Mouse (Mus musculus) intestine, embryonic 15.5 days (tissue): Measurements from ENCODE around the gene Ankrd33. TPM values are rescaled to one million over a fixed set of nuclear protein-coding genes. Genes with fewer than 3 reads are reported as not detected.

Experiments
- ATAC-seq: fragments of 200-750 bp; cut with Nextera tagmentation; 2 replicates; pipeline ENCODE4 v1.8.0; 2017; ENCODE audit warnings: moderate TSS enrichment, moderate library complexity
- H3K27ac ChIP-seq: fragments of 300-500 bp; sonication (generic); 2 replicates; pipeline ENCODE4 v1.5.1; 2015; ENCODE audit warnings: mild to moderate bottlenecking, inconsistent platforms
- H3K27me3 ChIP-seq: fragments of 300-500 bp; sonication (generic); replicated peaks from 2 replicates; pipeline ENCODE4 v1.6.1; 2015; ENCODE audit warnings: inconsistent platforms
- H3K36me3 ChIP-seq: fragments of 300-500 bp; sonication (generic); 2 replicates; pipeline ENCODE4 v1.6.1; 2015; ENCODE audit warnings: inconsistent platforms
- H3K4me1 ChIP-seq: fragments of 300-500 bp; sonication (generic); replicated peaks from 2 replicates; pipeline ENCODE4 v1.6.1; 2015; ENCODE audit warnings: inconsistent platforms
- H3K4me2 ChIP-seq: fragments of 300-500 bp; sonication (generic); replicated peaks from 2 replicates; pipeline ENCODE4 v1.6.1; 2015; ENCODE audit warnings: mild to moderate bottlenecking, inconsistent platforms
- H3K4me3 ChIP-seq: fragments of 300-500 bp; sonication (generic); replicated peaks from 2 replicates; pipeline ENCODE4 v1.5.1; 2015; ENCODE audit warnings: inconsistent platforms
- H3K9ac ChIP-seq: fragments of 300-500 bp; sonication (generic); 2 replicates; pipeline ENCODE4 v1.6.1; 2015; ENCODE audit warnings: inconsistent platforms
- H3K9me3 ChIP-seq: fragments of 300-500 bp; sonication (generic); 2 replicates; pipeline ENCODE4 v1.6.1; 2016; ENCODE audit warnings: inconsistent platforms
- WGBS: fragments of 180-500 bp; shearing (Covaris S2); methylation state at CpG from one replicate; pipeline ENCODE4 v1.1.7; 2015; 5-methylcytosine and 5-hydroxymethylcytosine counted together
- polyA plus RNA-seq: library from polyadenylated mRNA; unstranded; fragments of >200 nt; fragmentation: Nextera tagmentation; extraction: Ambion mirVana; gene quantifications from 2 replicates; pipeline ENCODE4 v1.2.1, GENCODE M21; 2015

Ankrd33 gene
- not detected in 2 replicates for polyA plus RNA-seq

DNA sequence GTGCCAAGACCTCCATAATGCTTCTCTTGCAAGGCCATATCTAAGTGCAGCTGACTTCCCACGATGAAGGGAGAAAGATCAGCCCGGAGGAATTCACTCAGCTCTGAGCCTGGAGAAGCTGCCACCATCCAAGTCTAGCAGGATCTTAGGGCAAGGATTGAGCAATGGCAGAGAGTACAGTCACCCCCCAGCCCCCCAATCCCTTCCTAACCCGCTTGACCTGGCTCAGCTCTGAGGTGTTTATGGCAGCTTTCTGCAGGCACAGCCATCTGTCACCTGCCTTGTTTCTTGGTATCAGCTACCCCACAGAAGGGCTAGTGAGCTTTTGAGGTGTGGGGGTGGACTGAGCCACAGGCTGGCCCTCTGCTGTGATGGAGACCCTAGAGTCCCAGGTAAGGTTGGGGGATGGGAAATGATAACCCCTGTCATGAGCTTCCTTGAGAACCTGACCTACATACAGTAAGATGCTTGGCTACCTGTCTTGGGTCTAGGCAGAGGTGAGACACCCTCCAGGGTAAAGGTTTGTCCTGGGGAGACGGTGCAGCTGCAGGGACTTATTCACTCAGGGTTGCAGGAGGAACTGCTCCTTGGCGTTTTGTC lies at the start of gene Ankrd33:
Gene Ankrd33 (plus strand): TSS at position 245 of the 600 bp plus-strand sequence.
- H3K27ac ChIP-seq = no peak within 1 kb of the TSS
- H3K4me2 ChIP-seq = no peak within 1 kb of the TSS
- no peaks in the 10 kb centered on the region for H3K36me3 ChIP-seq
- peaks cover 15% of the 10 kb centered on the region for H3K4me1 ChIP-seq
- no peak for ATAC-seq
- no peaks in the 10 kb centered on the region for H3K9me3 ChIP-seq
- 73% methylated on average over 5 of the region's 5 CpGs for WGBS
- H3K9ac ChIP-seq = no peak within 1 kb of the TSS
- no peak within 1 kb of the TSS for H3K4me3 ChIP-seq
- H3K27me3 ChIP-seq = no peaks in the 10 kb centered on the region

DNA sequence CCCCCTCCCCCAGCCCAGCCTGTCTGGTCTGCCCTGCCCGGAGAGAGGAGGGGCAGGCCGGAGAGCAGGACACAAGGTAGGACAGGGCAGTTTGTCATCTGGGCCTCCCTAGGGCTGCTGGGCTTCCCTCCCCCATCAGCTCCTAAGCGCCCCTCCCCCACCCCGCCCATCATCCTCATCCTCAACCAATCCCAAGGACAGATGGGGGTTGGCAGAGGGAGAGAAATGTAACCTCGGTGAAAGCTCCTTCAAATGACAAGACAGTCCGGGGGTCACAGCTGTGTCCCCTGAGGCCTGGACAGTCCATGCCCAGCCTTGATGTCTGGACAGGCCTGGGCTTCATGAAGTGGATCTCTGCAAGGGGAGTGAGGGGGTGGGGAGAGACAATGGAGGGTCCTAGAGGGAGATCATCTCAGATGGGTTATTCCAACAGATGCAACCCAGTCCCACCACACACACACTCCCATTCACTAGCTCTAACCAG lies 49.1 kb upstream of the Ankrd33 start:
- Histone ChIP-seq H3K9ac (peak overlapping the region; percentile 8; the same call in 1 of the 2 replicates), H3K4me3 (no peak overlapping the region), H3K4me2 (no peak overlapping the region), H3K27ac (no peak overlapping the region), H3K36me3 (no peaks in the 10 kb centered on the region), H3K27me3 (no peaks in the 10 kb centered on the region), H3K9me3 (no peaks in the 10 kb centered on the region), H3K4me1 (peaks cover 65% of the 10 kb centered on the region)
- ATAC-seq = no peak
- 40% methylated on average over 6 of the region's 6 CpGs for WGBS

DNA sequence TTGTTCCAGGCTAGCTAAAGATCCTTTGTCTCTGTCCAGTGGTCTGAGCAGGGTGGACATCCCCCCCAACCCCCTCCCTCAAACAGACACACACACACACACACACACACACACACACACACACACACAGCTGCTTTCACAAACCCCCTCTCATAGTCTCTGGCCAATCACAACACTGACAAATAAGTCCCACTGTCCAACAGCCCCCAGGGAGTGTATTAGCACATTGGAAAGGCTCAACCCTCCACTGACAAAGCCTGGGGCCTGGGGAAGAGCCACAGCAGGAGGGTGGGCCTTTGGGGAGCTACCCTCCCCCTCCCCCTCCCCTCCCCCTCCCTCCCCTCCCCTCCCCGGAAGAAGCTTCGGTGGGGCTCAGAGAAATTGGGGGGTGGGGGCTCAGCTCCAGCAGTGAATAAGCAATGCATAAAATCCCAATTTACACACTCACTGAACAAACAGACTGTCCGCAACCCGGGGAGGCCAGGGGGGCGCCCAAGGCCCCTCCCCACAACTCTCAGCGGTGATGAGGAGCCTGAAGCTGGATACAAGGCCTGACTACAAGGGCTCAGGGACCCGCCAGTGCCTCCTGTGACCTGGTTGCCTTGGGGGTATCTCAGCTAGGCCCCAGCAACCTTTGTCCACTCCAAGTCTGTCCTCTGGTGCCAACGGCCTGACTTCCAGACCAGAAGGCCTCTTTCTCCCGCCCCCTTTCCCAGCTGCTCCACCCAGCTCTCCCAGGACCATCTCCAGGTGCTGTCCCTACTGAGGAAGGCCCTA lies 48.4 kb upstream of the Ankrd33 start:
- peaks cover 67% of the 10 kb centered on the region for H3K4me1 ChIP-seq
- no peaks in the 10 kb centered on the region for H3K36me3 ChIP-seq
- 0 out of 2 replicates have a peak overlapping the region, but pooled peaks have one; percentile 48 for H3K27ac ChIP-seq
- H3K4me2 ChIP-seq = no peak overlapping the region
- WGBS = 41% methylated on average over 7 of the region's 9 CpGs
- no peaks in the 10 kb centered on the region for H3K9me3 ChIP-seq
- H3K9ac ChIP-seq = no peak overlapping the region
- no peak overlapping the region for H3K4me3 ChIP-seq
- no peak for ATAC-seq
- no peaks in the 10 kb centered on the region for H3K27me3 ChIP-seq

DNA sequence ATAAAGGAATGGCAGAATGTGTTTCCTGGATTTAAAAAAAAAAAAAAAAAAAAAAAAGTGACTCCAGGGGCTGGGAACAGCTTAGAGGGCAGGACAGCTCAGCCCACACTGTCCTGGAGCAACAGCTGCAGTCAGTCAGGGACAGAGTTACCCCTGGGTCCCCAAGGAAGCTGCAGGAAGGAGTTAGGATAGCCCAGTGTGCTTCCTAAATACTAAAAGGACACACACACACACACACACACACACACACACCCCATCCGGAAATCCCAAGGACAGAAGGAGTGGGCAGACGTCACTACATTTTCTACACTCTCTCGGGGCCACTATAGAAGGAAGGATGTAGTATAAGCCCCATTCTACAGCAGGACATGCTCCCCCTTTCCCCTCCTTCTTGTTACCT lies 47.5 kb upstream of the Ankrd33 start:
- 58% methylated on average over 3 of the region's 3 CpGs for WGBS
- no peaks in the 10 kb centered on the region for H3K27me3 ChIP-seq
- peaks cover 72% of the 10 kb centered on the region for H3K4me1 ChIP-seq
- no peak overlapping the region for H3K9ac ChIP-seq
- H3K27ac ChIP-seq = peak overlapping the region; percentile 48; the same call in 1 of the 2 replicates
- no peak overlapping the region for H3K4me2 ChIP-seq
- no peak for ATAC-seq
- H3K4me3 ChIP-seq = no peak overlapping the region
- H3K9me3 ChIP-seq = no peaks in the 10 kb centered on the region
- H3K36me3 ChIP-seq = no peaks in the 10 kb centered on the region

DNA sequence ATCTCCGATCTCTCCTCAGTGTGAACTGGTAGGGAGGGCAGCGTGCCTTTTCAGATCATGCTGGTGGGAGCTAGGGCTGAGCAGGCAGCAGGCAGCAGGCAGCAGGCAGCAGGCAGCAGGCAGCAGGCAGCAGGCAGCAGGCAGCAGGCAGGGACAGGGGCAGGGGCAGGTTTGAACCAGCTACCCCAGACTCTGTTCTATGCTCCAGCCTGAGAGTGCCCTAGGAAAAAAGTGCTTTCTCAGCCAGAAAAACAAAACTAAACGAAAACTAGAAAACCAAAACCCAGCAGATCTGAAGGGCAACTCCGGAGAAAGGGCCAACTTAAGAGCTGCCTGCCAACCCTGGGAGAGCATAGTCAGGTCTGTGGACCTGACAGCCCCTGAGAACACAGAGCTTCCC lies 46.9 kb upstream of the Ankrd33 start:
- H3K4me3 ChIP-seq = no peak overlapping the region
- H3K36me3 ChIP-seq = no peaks in the 10 kb centered on the region
- no peak overlapping the region for H3K4me2 ChIP-seq
- ATAC-seq = no peak
- no peaks in the 10 kb centered on the region for H3K27me3 ChIP-seq
- H3K4me1 ChIP-seq = peaks cover 72% of the 10 kb centered on the region
- H3K27ac ChIP-seq = peak overlapping the region; percentile 28; the same call in 1 of the 2 replicates
- no peak overlapping the region for H3K9ac ChIP-seq
- H3K9me3 ChIP-seq = no peaks in the 10 kb centered on the region
- WGBS = 73% methylated on average over 4 of the region's 4 CpGs

DNA sequence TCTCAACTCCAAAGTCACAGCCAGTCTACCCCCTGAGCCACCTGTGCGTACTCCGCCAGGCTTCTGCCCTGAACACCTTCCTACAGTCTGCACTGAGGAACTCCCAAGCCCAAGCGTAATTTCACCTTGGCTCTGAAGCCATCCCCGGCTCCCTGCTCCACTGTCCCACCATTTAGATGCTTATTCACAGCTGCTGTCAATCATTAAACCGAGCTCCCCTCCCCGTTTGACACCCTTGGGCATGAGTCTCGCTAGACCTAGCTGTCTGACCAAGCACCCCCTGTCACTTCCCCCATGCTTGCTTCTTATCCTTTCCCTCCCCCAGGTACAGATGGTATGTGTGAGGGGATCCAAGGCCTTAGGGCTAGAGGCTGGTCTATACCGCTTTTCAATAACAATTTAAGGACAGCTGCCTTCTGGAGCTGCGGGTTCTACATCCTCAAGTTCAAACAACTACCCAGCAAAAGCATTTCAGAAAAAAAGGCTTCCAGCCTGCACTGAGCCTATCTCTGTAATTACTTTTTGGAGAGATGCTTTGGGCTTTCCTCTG lies 45.8 kb upstream of the Ankrd33 start:
- no peak for ATAC-seq
- H3K9ac ChIP-seq = no peak overlapping the region

DNA sequence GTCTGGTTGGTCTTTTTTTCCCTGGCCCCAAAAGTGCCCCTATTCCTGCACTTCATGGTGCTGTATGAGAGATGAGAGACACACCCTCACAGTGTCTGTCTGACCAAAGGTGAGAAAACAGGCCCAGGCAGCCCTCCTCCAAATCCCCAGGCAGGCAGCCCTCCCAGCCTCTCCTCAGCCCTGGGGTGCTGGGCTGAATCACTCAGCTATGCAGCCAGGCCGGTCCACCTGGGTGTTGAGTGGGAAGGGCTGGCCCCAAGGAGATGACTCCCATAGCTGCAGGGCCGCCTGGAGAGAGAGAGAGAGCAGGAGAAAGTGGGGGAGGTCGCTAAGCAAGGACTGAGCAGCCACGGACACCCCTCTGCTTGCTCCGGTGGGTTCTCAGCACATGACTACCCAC lies 44.8 kb upstream of the Ankrd33 start:
- H3K27ac ChIP-seq = peak overlapping the region; percentile 70
- peaks cover 75% of the 10 kb centered on the region for H3K4me1 ChIP-seq
- H3K4me3 ChIP-seq = no peak overlapping the region
- WGBS = 26% methylated on average over 5 of the region's 5 CpGs
- no peaks in the 10 kb centered on the region for H3K9me3 ChIP-seq
- peak; percentile 77 for ATAC-seq
- H3K36me3 ChIP-seq = no peaks in the 10 kb centered on the region
- peak overlapping the region; percentile 25; the same call in 1 of the 2 replicates for H3K4me2 ChIP-seq
- no peak overlapping the region for H3K9ac ChIP-seq
- H3K27me3 ChIP-seq = no peaks in the 10 kb centered on the region

More for the DNA sequence above, 45.8 kb upstream of the Ankrd33 start:
- 41% methylated on average over 9 of the region's 9 CpGs for WGBS
- no peaks in the 10 kb centered on the region for H3K27me3 ChIP-seq
- peak overlapping the region; percentile 25 for H3K4me2 ChIP-seq
- H3K4me1 ChIP-seq = peaks cover 76% of the 10 kb centered on the region
- no peak overlapping the region for H3K4me3 ChIP-seq
- H3K36me3 ChIP-seq = no peaks in the 10 kb centered on the region
- H3K9me3 ChIP-seq = no peaks in the 10 kb centered on the region
- H3K27ac ChIP-seq = peak overlapping the region; percentile 70

DNA sequence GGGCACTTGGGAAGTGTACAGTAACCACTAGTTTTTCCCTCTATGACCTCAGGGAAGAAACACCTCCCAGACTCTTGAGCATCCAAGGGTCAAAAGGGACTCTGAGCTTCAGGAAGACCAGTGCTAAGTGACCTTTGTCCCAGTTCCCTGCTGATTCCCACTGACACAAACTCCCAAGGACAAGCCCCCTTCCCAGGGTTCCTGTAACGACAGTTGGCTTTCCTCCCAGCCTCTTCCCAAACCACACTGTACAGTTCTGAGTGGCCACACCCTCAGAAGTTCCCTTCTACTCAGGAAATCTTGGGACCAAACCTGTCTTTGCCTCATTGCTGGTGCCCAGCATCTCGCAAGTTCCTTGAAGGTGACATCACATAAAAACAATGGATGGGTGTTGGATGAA lies 42.8 kb upstream of the Ankrd33 start:
- Histone ChIP-seq H3K9me3 (no peaks in the 10 kb centered on the region), H3K36me3 (no peaks in the 10 kb centered on the region), H3K9ac (no peak overlapping the region), H3K4me1 (peaks cover 72% of the 10 kb centered on the region), H3K4me3 (no peak overlapping the region), H3K27me3 (no peaks in the 10 kb centered on the region), H3K4me2 (no peak overlapping the region), H3K27ac (no peak overlapping the region)
- WGBS = 49% methylated on average over 2 of the region's 2 CpGs
- no peak for ATAC-seq

DNA sequence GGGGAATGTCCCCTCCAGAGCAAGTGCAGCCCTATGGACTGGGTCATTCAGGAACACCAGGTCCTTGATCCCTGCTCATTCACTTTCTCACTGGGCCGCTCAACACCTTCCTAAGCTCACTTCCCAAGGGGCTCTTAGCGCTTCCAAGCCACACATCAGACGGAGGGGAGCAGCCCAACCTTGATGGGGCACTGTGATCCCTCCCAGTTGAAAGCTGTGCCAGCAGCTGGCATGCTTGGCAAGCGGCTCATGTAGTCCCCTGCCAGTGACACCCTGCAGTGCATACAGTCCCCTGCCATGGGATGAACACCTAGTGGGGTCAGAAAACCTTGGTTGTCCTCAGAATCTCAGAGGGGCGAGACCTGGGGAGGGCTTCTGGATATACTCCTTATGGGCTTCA lies 41.5 kb upstream of the Ankrd33 start:
- whole genome bisulfite sequencing = 84% methylated on average over 5 of the region's 5 CpGs
- Histone ChIP-seq H3K4me3 (no peak overlapping the region), H3K36me3 (no peaks in the 10 kb centered on the region), H3K27ac (no peak overlapping the region), H3K9ac (no peak overlapping the region), H3K9me3 (no peaks in the 10 kb centered on the region), H3K4me1 (peaks cover 62% of the 10 kb centered on the region), H3K4me2 (no peak overlapping the region), H3K27me3 (no peaks in the 10 kb centered on the region)
- ATAC-seq = no peak

DNA sequence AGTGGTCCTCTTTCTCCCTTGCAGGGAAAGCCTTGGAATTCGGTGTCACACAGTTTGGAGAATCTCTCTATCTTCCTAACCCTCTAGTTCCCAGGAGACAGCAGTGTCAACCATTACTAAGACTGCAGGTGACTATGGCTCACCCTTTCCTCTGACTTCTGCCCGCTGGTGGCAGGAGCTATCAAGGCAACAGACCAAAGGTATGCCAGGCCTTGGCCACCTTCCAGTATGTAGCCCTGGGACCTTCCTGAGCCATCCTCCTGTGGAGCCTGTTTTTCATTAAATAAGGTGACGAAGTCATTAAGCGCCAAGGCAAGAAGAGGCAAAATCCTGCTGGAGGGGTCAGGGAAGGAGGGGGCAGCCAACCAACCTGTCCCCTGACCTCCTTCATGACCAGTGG lies 40.4 kb upstream of the Ankrd33 start:
- Histone ChIP-seq H3K27ac (no peak overlapping the region), H3K27me3 (no peaks in the 10 kb centered on the region), H3K9ac (no peak overlapping the region), H3K4me3 (no peak overlapping the region), H3K36me3 (no peaks in the 10 kb centered on the region), H3K9me3 (no peaks in the 10 kb centered on the region), H3K4me2 (no peak overlapping the region), H3K4me1 (peaks cover 55% of the 10 kb centered on the region)
- 73% methylated on average over 4 of the region's 4 CpGs for WGBS
- no peak for ATAC-seq

DNA sequence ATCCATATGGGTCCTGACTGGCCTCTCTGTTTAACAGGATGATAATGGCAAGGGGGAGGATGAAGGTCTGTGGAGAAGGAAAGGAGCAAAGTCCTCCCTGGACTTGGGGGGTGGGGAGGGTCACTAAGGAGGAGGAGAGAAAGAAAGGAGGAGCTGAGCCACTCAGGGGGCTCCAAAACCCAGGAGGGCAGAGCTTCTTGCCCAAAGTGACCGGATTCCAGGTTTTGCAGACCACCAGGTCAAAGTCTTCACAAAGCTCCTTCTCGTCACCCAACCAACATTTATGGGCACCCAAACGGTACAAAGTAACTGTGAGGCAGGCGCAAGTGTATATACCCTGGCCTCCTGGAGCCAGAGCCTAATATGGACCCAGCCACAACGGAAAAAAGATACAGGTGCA lies 39.9 kb upstream of the Ankrd33 start:
- no peak overlapping the region for H3K27ac ChIP-seq
- WGBS = 64% methylated on average over 5 of the region's 5 CpGs
- peaks cover 50% of the 10 kb centered on the region for H3K4me1 ChIP-seq
- H3K9ac ChIP-seq = no peak overlapping the region
- no peaks in the 10 kb centered on the region for H3K27me3 ChIP-seq
- no peaks in the 10 kb centered on the region for H3K36me3 ChIP-seq
- H3K4me2 ChIP-seq = peak overlapping the region; percentile 86
- no peak for ATAC-seq
- no peaks in the 10 kb centered on the region for H3K9me3 ChIP-seq
- no peak overlapping the region for H3K4me3 ChIP-seq
